Mouse (Mus musculus) layer of hippocampus, adult 2 months (tissue): ENCODE measurements around the gene Senp6. TPM values are rescaled to one million over a fixed set of nuclear protein-coding genes. Genes with fewer than 3 reads are reported as not detected.
A peak's percentile ranks its signal among the peaks of the same experiment; 100 is the strongest.

ENCODE experiments used
- DNase-seq, 2 experiments: peaks; one replicate each; pipeline ENCODE4 v3.0.0; 2022; ENCODE audit warnings: low spot score in 2 of 2
- H3K27ac ChIP-seq: fragments of 200-600 bp; 2 replicates; pipeline ENCODE4 v1.8.1; 2022
- H3K4me3 ChIP-seq: fragments of 200-600 bp; 2 replicates; pipeline ENCODE4 v1.8.1; 2022; ENCODE audit warnings: mild to moderate bottlenecking
- CTCF ChIP-seq: fragments of 200-600 bp; conservative IDR thresholded peaks from 2 replicates; pipeline ENCODE4 v1.8.1; 2022; ENCODE audit warnings: antibody characterized with exemption, mild to moderate bottlenecking, moderate library complexity
- total RNA-seq, 2 experiments: library from RNA; stranded (reverse); gene quantifications; 2 replicates each; pipeline ENCODE4 v1.2.3; 2021

Gene Senp6
- total RNA-seq, 2 experiments from 2014 or later: 97.4 to 119 TPM

- no peak for DNase-seq
- no peak for TF ChIP-seq CTCF
- Histone ChIP-seq H3K27ac (peak overlapping the region; percentile 91), H3K4me3 (peak overlapping the region; percentile 95)
These were observed 99.7 kb downstream of the Senp6 start for GRCm38 (mm10) chr9:80166425-80166824.

GRCm38 (mm10) chr9:80167089-80167488, 100.4 kb downstream of the Senp6 start:
- no peak for TF ChIP-seq CTCF
- no peak overlapping the region for H3K27ac ChIP-seq
- DNase-seq: no peak
- H3K4me3 ChIP-seq: peak overlapping the region; percentile 34

GRCm38 (mm10) chr9:80169551-80169950, 102.8 kb downstream of the Senp6 start:
- no peak for TF ChIP-seq CTCF

GRCm38 (mm10) chr9:80171241-80171640, 104.5 kb downstream of the Senp6 start:
- Histone ChIP-seq H3K4me3 (no peak overlapping the region), H3K27ac (no peak overlapping the region)
- DNase-seq: no peak
- no peak for TF ChIP-seq CTCF

More at GRCm38 (mm10) chr9:80169551-80169950, 102.8 kb downstream of the Senp6 start:
- no peak overlapping the region; the same call in 1 of the 2 replicates for H3K27ac ChIP-seq
- no peak for DNase-seq
- no peak overlapping the region for H3K4me3 ChIP-seq

- Histone ChIP-seq H3K4me3 (no peak overlapping the region), H3K27ac (peak overlapping the region; percentile 55; the same call in 1 of the 2 replicates)
- no peak for DNase-seq
- TF ChIP-seq CTCF: no peak
These were observed 105.9 kb downstream of the Senp6 start for GRCm38 (mm10) chr9:80172396-80173222.

GRCm38 (mm10) chr9:80173629-80174028, 106.9 kb downstream of the Senp6 start:
- H3K4me3 ChIP-seq: peak overlapping the region; percentile 2; the same call in 1 of the 2 replicates
- no peak for TF ChIP-seq CTCF
- H3K27ac ChIP-seq: peak overlapping the region; percentile 73
- DNase-seq: peak; percentile 46 to 51

- Histone ChIP-seq H3K27ac (peak overlapping the region; percentile 67; the same call in 1 of the 2 replicates), H3K4me3 (no peak overlapping the region)
- no peak for DNase-seq
- TF ChIP-seq CTCF: no peak
These were observed 110.2 kb downstream of the Senp6 start for GRCm38 (mm10) chr9:80176696-80177478.

GRCm38 (mm10) chr9:80178670-80179069, 112.0 kb downstream of the Senp6 start:
- TF ChIP-seq CTCF: no peak
- DNase-seq: no peak
- H3K27ac ChIP-seq: peak overlapping the region; percentile 71
- H3K4me3 ChIP-seq: no peak overlapping the region

GRCm38 (mm10) chr9:80179688-80180087, 113.0 kb downstream of the Senp6 start:
- Histone ChIP-seq H3K4me3 (no peak overlapping the region), H3K27ac (peak overlapping the region; percentile 71; the same call in 1 of the 2 replicates)
- no peak for TF ChIP-seq CTCF
- no peak for DNase-seq

GRCm38 (mm10) chr9:80180771-80181170, 114.1 kb downstream of the Senp6 start:
- no peak for TF ChIP-seq CTCF
- no peak overlapping the region for H3K4me3 ChIP-seq
- no peak overlapping the region for H3K27ac ChIP-seq
- no peak for DNase-seq

GRCm38 (mm10) chr9:80181692-80182091, 115.0 kb downstream of the Senp6 start:
- DNase-seq: no peak
- no peak overlapping the region for H3K27ac ChIP-seq
- H3K4me3 ChIP-seq: no peak overlapping the region
- TF ChIP-seq CTCF: no peak

GRCm38 (mm10) chr9:80184138-80184537, 117.4 kb downstream of the Senp6 start:
- H3K4me3 ChIP-seq: no peak overlapping the region
- no peak for DNase-seq
- H3K27ac ChIP-seq: no peak overlapping the region
- no peak for TF ChIP-seq CTCF

- no peak for TF ChIP-seq CTCF
- Histone ChIP-seq H3K27ac (no peak overlapping the region), H3K4me3 (no peak overlapping the region)
- no peak for DNase-seq
These were observed 119.0 kb downstream of the Senp6 start for GRCm38 (mm10) chr9:80185737-80186136.
